Mouse (Mus musculus) limb, embryonic 11.5 days (tissue): ENCODE measurements around the gene Tab2. TPM values are rescaled to one million over a fixed set of nuclear protein-coding genes. Genes with fewer than 3 reads are reported as not detected.
"Not testable (repeated sequence)": the region's sequence is repeated elsewhere in the genome, so short reads cannot be mapped to it uniquely, and the experiment has no call there.

Source experiments
- ATAC-seq: fragments of 200-750 bp; cut with Nextera tagmentation; 2 replicates; pipeline ENCODE4 v1.8.0; 2017; ENCODE audit warnings: low read depth; ENCODE audit not compliant: insufficient number of reproducible peaks, low FRiP score, low TSS enrichment
- DNase-seq: peaks from one replicate; pipeline ENCODE4 v3.0.0-alpha.2; 2015; ENCODE audit warnings: low spot score
- H3K27ac ChIP-seq: fragments of 300-500 bp; sonication (generic); replicated peaks from 2 replicates; pipeline ENCODE4 v1.5.1; 2014; ENCODE audit warnings: low read depth, mild to moderate bottlenecking, low read length
- H3K27me3 ChIP-seq: fragments of 300-500 bp; sonication (generic); 2 replicates; pipeline ENCODE4 v1.6.1; 2014; ENCODE audit warnings: mild to moderate bottlenecking, low read length, mixed read lengths; ENCODE audit not compliant: control insufficient read depth, insufficient read depth
- H3K36me3 ChIP-seq: fragments of 300-500 bp; sonication (generic); 2 replicates; pipeline ENCODE4 v1.6.1; 2014; ENCODE audit warnings: mild to moderate bottlenecking, low read length, moderate library complexity, mixed read lengths; ENCODE audit not compliant: control insufficient read depth, insufficient read depth
- H3K4me1 ChIP-seq: fragments of 300-500 bp; sonication (generic); 2 replicates; pipeline ENCODE4 v1.6.1; 2014; ENCODE audit warnings: low read length, mixed read lengths; ENCODE audit not compliant: control insufficient read depth, insufficient read depth
- H3K4me2 ChIP-seq: fragments of 300-500 bp; sonication (generic); 2 replicates; pipeline ENCODE4 v1.6.1; 2014; ENCODE audit warnings: low read depth, mild to moderate bottlenecking, moderate library complexity; ENCODE audit not compliant: severe bottlenecking
- H3K4me3 ChIP-seq: fragments of 300-500 bp; sonication (generic); 2 replicates; pipeline ENCODE4 v1.5.1; 2014; ENCODE audit warnings: low read depth, low read length
- H3K9ac ChIP-seq: fragments of 300-500 bp; sonication (generic); 2 replicates; pipeline ENCODE4 v1.6.1; 2014; ENCODE audit warnings: mild to moderate bottlenecking, low read length
- H3K9me3 ChIP-seq: fragments of 300-500 bp; sonication (generic); 2 replicates; pipeline ENCODE4 v1.6.1; 2016; ENCODE audit warnings: low read length; ENCODE audit not compliant: control insufficient read depth
- WGBS: fragments of 180-500 bp; shearing (Covaris S2); extraction: QIAGEN DNeasy Blood & Tissue Kit; methylation state at CpG from one replicate; pipeline ENCODE4 v1.1.7; 2014; 5-methylcytosine and 5-hydroxymethylcytosine counted together
- polyA plus RNA-seq: library from polyadenylated mRNA; unstranded; fragments of >200 nt; fragmentation: Nextera tagmentation; extraction: Ambion mirVana; gene quantifications from 2 replicates; pipeline ENCODE4 v1.2.1, GENCODE M21; 2014

Gene Tab2
- polyA plus RNA-seq, 1 experiment from 2014 or later = 30.3 TPM

DNA sequence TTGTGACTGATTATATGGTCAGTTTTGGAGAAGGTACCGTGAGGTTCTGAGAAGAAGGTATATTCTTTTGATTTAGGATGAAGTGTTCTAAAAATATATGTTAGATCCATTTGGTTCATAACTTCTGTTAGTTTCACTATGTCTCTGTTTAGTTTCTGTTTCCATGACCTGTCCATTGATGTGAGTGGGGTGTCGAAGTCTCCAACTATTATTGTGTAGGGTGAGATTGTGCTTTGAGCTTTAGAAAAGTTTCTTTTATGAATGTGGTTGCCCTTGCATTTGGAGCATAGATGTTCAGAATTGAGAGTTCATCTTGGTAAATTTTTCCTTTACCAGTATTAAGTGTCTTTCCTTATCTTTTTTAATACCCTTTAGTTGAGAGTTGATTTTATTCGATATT, 75.7 kb downstream of the Tab2 start:
- H3K4me1 ChIP-seq, H3K9me3 ChIP-seq, H3K27ac ChIP-seq, H3K27me3 ChIP-seq, H3K4me3 ChIP-seq, ATAC-seq, H3K9ac ChIP-seq, H3K36me3 ChIP-seq, H3K4me2 ChIP-seq, DNase-seq: not testable (repeated sequence)
- 88% methylated on average over 3 of the region's 3 CpGs for WGBS

DNA sequence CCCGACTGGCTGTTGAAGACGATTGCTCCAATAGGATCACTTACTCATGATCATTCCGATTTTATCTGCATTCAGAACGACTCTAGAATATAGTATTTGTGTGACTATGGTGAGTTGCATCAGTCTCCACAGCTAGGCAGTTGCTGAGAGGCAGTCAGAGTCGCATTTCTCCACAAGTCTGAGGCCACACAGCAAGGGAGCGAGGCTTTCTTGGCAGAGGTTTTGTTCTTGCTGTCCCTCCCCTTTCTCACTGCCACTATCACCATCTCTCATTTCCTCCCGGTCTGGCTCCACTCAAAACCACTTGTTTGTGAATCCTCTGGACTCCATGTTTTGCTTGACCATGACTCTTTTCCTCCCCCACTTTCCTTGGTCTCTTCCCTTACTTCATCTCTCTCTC, 81.8 kb downstream of the Tab2 start:
- Histone ChIP-seq H3K4me2 (no peak overlapping the region), H3K4me1 (no peaks in the 10 kb centered on the region), H3K4me3 (no peak overlapping the region), H3K9me3 (no peaks in the 10 kb centered on the region), H3K27me3 (no peaks in the 10 kb centered on the region; the same call in 1 of the 2 replicates), H3K36me3 (no peaks in the 10 kb centered on the region), H3K27ac (no peak overlapping the region), H3K9ac (no peak overlapping the region)
- ATAC-seq = no peak
- WGBS = 90% methylated on average over 7 of the region's 7 CpGs
- DNase-seq = peak; percentile 6

DNA sequence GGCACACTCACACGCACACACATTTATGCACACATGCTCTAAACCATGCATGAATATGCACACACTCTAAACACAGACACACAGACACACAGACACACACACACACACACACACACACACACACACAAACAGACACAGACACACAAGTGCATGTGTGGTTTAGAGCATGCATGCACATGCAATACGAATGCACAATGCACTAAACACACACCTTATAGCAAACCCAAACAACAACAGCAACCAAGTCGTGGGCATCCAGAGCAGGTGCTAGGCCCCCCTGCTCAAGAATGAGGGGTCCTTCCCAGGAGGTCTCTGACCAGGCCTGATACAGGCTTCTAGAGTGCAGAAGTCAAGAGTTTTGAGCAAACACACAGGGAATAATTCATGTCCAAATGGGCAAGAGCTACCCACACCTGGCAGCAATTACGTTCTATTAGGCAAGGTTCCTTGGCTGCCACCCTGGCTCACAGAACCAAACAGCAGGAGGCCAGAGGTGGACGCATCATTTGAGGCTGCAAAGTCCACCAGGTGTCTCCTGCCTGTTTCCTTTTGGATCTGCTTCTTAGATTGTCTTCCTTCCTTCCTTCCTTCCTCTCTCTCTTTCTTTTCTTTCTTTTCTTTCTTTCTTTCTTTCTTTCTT, 84.5 kb downstream of the Tab2 start:
- WGBS = 73% methylated on average over 5 of the region's 5 CpGs
- DNase-seq = peak; percentile 21
- Histone ChIP-seq H3K9me3 (no peaks in the 10 kb centered on the region), H3K27me3 (peaks cover 20% of the 10 kb centered on the region), H3K36me3 (no peaks in the 10 kb centered on the region), H3K4me3 (no peak overlapping the region), H3K4me1 (peaks cover 2% of the 10 kb centered on the region), H3K27ac (no peak overlapping the region), H3K9ac (no peak overlapping the region), H3K4me2 (no peak overlapping the region)
- no peak for ATAC-seq

DNA sequence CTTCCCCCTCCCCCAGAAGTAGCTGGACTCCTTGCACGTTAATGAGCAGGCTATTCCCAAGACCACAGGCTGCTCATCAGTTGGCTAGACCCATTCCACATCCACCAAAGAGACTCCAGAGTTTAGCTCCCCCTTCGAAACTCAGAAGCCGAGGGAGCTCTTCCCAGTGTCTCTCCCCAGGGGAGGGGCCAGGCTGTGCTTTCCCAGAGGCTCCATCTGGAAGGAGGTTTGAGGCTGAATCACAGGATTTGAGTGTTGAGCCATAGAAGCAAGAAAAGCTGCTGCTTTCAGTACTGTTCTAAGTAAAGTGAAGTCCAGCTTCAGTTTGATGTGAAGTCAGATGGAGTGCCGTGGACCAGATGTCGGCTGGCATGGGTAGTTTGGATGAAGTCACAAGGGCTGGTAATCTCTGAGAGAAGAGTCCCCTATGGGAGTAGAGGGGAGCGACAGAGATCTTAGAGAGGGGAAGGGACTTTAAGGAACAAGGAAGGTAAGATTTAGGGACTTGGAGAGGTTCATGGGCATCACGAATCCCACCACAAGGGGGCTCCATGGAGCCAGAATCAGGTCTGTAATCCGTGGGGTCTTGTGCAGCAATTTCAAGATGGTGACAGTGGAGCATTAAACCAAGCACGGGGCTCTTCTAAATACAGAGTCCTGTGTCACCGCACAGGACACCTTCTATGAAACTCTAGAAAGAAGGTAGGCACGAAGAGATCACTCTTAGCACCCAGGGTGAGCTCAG, 85.3 kb downstream of the Tab2 start:
- no peak overlapping the region for H3K9ac ChIP-seq
- no peak overlapping the region for H3K4me3 ChIP-seq
- DNase-seq = peak; percentile 74
- WGBS = 66% methylated on average over 11 of the region's 11 CpGs
- peaks cover 2% of the 10 kb centered on the region for H3K4me1 ChIP-seq
- ATAC-seq = no peak
- peaks cover 21% of the 10 kb centered on the region for H3K27me3 ChIP-seq
- no peak overlapping the region for H3K27ac ChIP-seq
- no peaks in the 10 kb centered on the region for H3K9me3 ChIP-seq
- H3K4me2 ChIP-seq = no peak overlapping the region
- no peaks in the 10 kb centered on the region for H3K36me3 ChIP-seq

DNA sequence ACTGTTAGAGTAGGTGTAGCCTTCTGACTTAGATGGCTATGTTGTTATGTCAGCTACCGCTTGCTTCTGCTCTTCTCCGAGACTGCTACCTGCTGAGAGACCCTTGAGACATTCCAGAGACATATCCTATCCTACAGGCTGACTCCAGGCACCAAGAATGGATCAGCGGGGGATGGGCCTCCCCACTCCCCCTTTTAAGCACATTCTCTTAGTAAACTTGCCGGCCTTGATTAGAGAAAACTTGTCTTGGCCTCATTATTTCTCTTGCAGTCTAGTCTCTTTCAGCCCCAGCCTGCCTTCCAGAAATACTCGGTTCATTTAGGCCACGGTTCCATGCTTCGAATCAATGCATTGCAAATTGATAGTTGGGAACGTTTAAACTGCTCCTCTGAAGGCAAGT, 86.3 kb downstream of the Tab2 start:
- ATAC-seq (no peak), DNase-seq (peak; percentile 19)
- Histone ChIP-seq H3K4me2 (no peak overlapping the region), H3K4me1 (peaks cover 2% of the 10 kb centered on the region), H3K9me3 (no peaks in the 10 kb centered on the region), H3K9ac (no peak overlapping the region), H3K27me3 (peaks cover 21% of the 10 kb centered on the region), H3K36me3 (no peaks in the 10 kb centered on the region), H3K27ac (no peak overlapping the region), H3K4me3 (no peak overlapping the region)
- WGBS = 67% methylated on average over 8 of the region's 8 CpGs

DNA sequence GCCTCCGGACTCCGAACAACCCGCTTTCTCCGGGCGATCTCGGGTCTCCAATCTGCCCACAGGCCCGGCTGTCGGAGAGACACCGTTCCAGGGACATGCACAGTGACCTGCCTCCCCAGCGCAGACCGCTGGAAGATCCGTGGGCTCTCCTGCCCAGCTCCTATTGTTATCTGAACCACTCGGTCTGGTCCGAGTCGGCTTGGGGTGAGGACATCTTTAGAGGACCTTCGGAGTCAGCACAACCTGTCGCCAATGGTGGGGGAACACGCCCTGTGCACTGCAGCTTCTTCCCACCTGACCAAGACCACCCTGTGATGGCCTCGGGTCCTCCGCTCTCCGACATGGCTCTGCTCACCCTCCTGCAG, 88.4 kb downstream of the Tab2 start:
- Histone ChIP-seq H3K4me3 (peak overlapping the region; percentile 35), H3K9me3 (no peaks in the 10 kb centered on the region), H3K4me2 (peak overlapping the region; percentile 71), H3K27me3 (peaks cover 21% of the 10 kb centered on the region), H3K4me1 (peaks cover 2% of the 10 kb centered on the region), H3K9ac (peak overlapping the region; percentile 43; the same call in 1 of the 2 replicates), H3K27ac (no peak overlapping the region), H3K36me3 (no peaks in the 10 kb centered on the region)
- DNase-seq = no peak
- WGBS = 30% methylated on average over 21 of the region's 21 CpGs
- ATAC-seq = no peak

DNA sequence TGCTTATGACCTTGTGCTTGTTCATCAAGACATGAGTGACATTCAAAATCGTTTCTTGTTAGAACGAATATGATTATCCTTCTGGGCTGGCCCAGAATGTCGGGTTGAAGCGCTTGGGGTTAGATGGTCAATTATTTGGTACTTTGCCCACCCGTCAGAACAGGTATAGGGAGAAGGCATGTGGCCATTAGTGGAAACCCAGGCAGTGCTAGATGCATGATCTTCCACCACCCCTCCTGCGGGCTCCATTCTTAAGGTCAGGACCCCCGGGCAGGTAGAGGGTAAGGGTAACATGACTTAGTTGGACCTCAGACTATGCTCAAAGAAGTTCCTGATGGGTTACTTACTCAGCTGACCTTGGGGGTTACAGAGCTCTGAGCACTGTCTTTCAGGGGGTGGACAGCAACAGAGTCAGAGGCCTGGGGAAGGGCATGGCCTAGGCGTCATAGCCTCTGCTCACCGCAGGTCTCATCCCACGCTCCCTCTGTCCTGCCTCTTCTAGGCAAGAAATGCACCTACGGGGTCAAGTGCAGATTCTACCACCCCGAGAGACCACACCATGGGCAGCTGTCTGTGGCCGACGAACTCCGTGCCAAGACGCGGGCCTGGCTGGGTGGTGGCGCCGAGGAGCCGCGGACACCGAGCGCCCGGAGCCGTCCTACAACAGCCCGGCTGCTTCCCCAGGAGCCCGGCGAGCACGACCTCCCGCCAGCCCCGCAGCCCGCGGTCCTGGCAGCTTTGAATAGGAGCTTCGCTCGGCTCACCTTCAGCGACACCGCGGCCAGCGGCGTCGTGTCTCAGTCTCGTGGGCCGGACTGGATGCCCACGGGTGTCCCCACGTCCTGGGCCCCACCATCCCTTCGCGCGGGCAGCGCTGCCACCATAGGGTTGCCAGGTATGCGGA, 89.0 kb downstream of the Tab2 start:
- H3K4me2 ChIP-seq = peak overlapping the region; percentile 71

DNA sequence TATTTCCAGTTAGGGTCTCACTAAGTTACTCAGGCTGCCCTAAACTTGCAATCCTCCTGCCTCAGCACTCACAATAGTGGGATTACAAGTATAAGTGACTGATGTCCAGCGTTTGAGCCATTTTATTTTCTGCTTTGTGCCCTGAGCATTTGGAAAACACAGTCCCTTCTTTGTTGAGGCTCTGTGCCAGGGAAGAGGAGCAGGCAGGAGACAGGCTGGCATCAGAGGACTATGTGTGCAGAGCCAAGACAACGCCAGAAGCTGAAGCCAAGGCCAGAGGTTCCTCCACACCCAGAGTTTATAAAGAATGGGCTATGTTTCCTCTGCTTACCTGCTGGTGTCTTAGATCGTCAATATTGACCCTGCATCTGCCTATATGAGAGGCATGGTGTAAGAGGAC, 91.2 kb downstream of the Tab2 start:
- Histone ChIP-seq H3K9me3 (no peaks in the 10 kb centered on the region), H3K36me3 (no peaks in the 10 kb centered on the region), H3K4me3 (no peak overlapping the region), H3K27me3 (peaks cover 21% of the 10 kb centered on the region), H3K4me1 (peaks cover 2% of the 10 kb centered on the region), H3K4me2 (no peak overlapping the region), H3K9ac (no peak overlapping the region), H3K27ac (no peak overlapping the region)
- ATAC-seq = no peak
- peak; percentile 16 for DNase-seq
- WGBS = 91% methylated on average over 3 of the region's 3 CpGs

More for the DNA sequence above, 89.0 kb downstream of the Tab2 start:
- no peaks in the 10 kb centered on the region for H3K9me3 ChIP-seq
- peak overlapping the region; percentile 43 for H3K9ac ChIP-seq
- peaks cover 21% of the 10 kb centered on the region for H3K27me3 ChIP-seq
- peaks cover 2% of the 10 kb centered on the region for H3K4me1 ChIP-seq
- 17% methylated on average over 50 of the region's 50 CpGs for WGBS
- no peaks in the 10 kb centered on the region for H3K36me3 ChIP-seq
- H3K27ac ChIP-seq = no peak overlapping the region
- no peak for ATAC-seq
- peak; percentile 43 for DNase-seq
- peak overlapping the region; percentile 35 for H3K4me3 ChIP-seq
